Mouse (Mus musculus) erythroblast, embryonic 14.5 days (primary cell): ENCODE measurements around the gene Bcl2. TPM values are rescaled to one million over a fixed set of nuclear protein-coding genes. Genes with fewer than 3 reads are reported as not detected.

Source experiments
- H3K27me3 ChIP-seq: 2 replicates; pipeline ENCODE4 v1.6.1; 2012; ENCODE audit warnings: inconsistent platforms; ENCODE audit not compliant: control insufficient read depth
- H3K36me3 ChIP-seq: 2 replicates; pipeline ENCODE4 v1.6.1; 2012; ENCODE audit warnings: mild to moderate bottlenecking, inconsistent platforms; ENCODE audit not compliant: control insufficient read depth
- H3K4me1 ChIP-seq: 2 replicates; pipeline ENCODE4 v1.6.1; 2012; ENCODE audit warnings: inconsistent platforms; ENCODE audit not compliant: control insufficient read depth
- H3K4me3 ChIP-seq: replicated peaks from 2 replicates; pipeline ENCODE3; 2012; ENCODE audit warnings: moderate library complexity, mild to moderate bottlenecking, inconsistent platforms
- H3K9me3 ChIP-seq: 2 replicates; pipeline ENCODE4 v1.6.1; 2012; ENCODE audit warnings: low read length, inconsistent platforms, mixed read lengths; ENCODE audit not compliant: control insufficient read depth
- GATA1 ChIP-seq: IDR thresholded peaks from 2 replicates; pipeline ENCODE4 v1.6.1; 2012; ENCODE audit warnings: low read length, inconsistent platforms, mixed read lengths
- TAL1 ChIP-seq: IDR thresholded peaks from 3 replicates; pipeline ENCODE4 v1.6.1; 2012; ENCODE audit warnings: low read length, inconsistent platforms, mixed read lengths
- polyA plus RNA-seq: library from polyadenylated mRNA; stranded (reverse); fragments of >175 nt; gene quantifications from 2 replicates; pipeline ENCODE4 v1.2.3, GENCODE M21; 2012

The Bcl2 gene
- polyA plus RNA-seq, 1 experiment = not detected

DNA sequence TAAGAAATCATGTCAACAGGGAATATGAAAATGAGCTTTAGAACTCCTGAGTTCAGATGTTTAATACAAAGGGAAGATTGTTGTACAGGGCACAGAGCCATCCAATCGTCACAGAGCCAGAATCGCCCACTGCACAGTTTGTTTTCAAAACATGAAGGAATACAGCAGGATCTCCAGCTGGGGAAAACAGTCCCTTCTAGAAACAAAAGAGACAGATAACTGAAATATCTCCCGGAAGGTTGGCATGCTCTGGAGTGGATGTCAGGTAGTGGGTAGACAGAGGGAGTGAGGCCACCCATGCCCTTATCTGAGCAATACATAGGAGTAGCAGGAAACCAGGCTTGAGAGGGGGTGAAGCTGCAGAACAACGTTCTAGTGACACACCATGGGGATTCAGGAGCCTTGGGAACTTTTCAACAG lies 60.6 kb downstream of the Bcl2 start:
- no peaks in the 10 kb centered on the region for H3K27me3 ChIP-seq
- H3K4me1 ChIP-seq = peaks cover 3% of the 10 kb centered on the region; the same call in 1 of the 2 replicates
- no peaks in the 10 kb centered on the region for H3K36me3 ChIP-seq
- H3K4me3 ChIP-seq = no peak overlapping the region
- no peaks in the 10 kb centered on the region for H3K9me3 ChIP-seq
- TF ChIP-seq GATA1 (no peak), TAL1 (no peak)

- H3K36me3 ChIP-seq = no peaks in the 10 kb centered on the region
- H3K4me3 ChIP-seq = no peak overlapping the region
- TF ChIP-seq GATA1 = no peak
- TF ChIP-seq TAL1 = no peak
- no peaks in the 10 kb centered on the region for H3K9me3 ChIP-seq
- no peaks in the 10 kb centered on the region for H3K27me3 ChIP-seq
- no peaks in the 10 kb centered on the region; the same call in 1 of the 2 replicates for H3K4me1 ChIP-seq
Measured at GRCm38 (mm10) chr1:106651211-106651610, 62.9 kb downstream of the Bcl2 start.

GRCm38 (mm10) chr1:106650427-106650826 lies 63.6 kb downstream of the Bcl2 start:
- no peaks in the 10 kb centered on the region; the same call in 1 of the 2 replicates for H3K4me1 ChIP-seq

DNA sequence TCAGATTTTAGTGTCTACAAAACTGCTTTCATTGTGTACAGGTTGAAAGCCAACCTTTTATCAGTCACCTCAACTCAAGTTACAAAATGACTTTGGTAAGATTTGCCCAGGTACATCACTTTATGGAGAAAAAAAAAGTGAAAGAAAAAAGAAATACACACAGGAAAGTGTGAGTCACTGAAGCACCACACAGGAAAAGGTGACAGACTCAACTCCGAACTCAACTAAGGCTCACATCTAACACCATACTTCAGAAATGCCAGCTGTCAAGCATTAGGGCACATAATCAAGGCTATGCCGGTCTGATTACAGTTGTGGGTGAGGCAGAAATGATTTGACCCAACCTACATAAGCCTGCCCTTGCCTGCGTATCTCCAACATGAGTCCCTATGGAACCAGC lies 66.7 kb downstream of the Bcl2 start:
- Histone ChIP-seq H3K36me3 (no peaks in the 10 kb centered on the region), H3K4me1 (no peaks in the 10 kb centered on the region), H3K9me3 (no peaks in the 10 kb centered on the region), H3K4me3 (no peak overlapping the region), H3K27me3 (no peaks in the 10 kb centered on the region)
- TF ChIP-seq TAL1 (no peak), GATA1 (no peak)

More at GRCm38 (mm10) chr1:106650427-106650826, 63.6 kb downstream of the Bcl2 start:
- Histone ChIP-seq H3K27me3 (no peaks in the 10 kb centered on the region), H3K4me3 (no peak overlapping the region), H3K36me3 (no peaks in the 10 kb centered on the region), H3K9me3 (no peaks in the 10 kb centered on the region)
- TF ChIP-seq GATA1 = no peak
- no peak for TF ChIP-seq TAL1

- Histone ChIP-seq H3K4me3 (no peak overlapping the region), H3K9me3 (no peaks in the 10 kb centered on the region), H3K27me3 (no peaks in the 10 kb centered on the region), H3K36me3 (no peaks in the 10 kb centered on the region), H3K4me1 (no peaks in the 10 kb centered on the region)
- TF ChIP-seq TAL1 = no peak
- no peak for TF ChIP-seq GATA1
Measured at GRCm38 (mm10) chr1:106644566-106644965, 69.5 kb downstream of the Bcl2 start.

GRCm38 (mm10) chr1:106643527-106643926 lies 70.5 kb downstream of the Bcl2 start:
- Histone ChIP-seq H3K27me3 (no peaks in the 10 kb centered on the region), H3K36me3 (no peaks in the 10 kb centered on the region), H3K4me3 (no peak overlapping the region), H3K9me3 (no peaks in the 10 kb centered on the region), H3K4me1 (no peaks in the 10 kb centered on the region)
- TF ChIP-seq TAL1 (no peak), GATA1 (no peak)

- no peaks in the 10 kb centered on the region for H3K4me1 ChIP-seq
- H3K9me3 ChIP-seq = no peaks in the 10 kb centered on the region
- no peaks in the 10 kb centered on the region for H3K27me3 ChIP-seq
- no peak overlapping the region for H3K4me3 ChIP-seq
- H3K36me3 ChIP-seq = no peaks in the 10 kb centered on the region
- TF ChIP-seq TAL1 (no peak), GATA1 (no peak)
Measured at GRCm38 (mm10) chr1:106640577-106640976, 73.5 kb downstream of the Bcl2 start.

DNA sequence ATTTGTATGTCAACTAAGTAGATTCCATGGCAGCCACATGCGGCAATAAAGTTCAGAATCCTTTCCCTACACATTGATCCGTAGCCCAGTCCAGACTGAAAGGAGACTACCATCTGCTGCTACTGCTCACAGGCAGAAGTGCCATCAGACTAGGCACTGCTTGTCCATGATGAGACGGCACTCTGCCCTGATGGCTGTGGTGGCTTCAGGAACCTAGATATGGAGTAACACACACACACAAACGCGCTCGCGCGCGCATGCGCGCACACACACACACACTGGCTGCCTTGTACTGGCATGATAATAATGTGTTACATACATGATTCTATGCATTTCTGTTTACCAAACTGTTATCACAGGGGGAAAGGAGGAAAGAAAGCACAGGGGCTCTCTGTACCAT lies 76.4 kb downstream of the Bcl2 start:
- no peaks in the 10 kb centered on the region for H3K36me3 ChIP-seq
- TF ChIP-seq TAL1 (no peak), GATA1 (no peak)
- no peaks in the 10 kb centered on the region for H3K4me1 ChIP-seq
- no peaks in the 10 kb centered on the region for H3K9me3 ChIP-seq
- H3K4me3 ChIP-seq = no peak overlapping the region
- no peaks in the 10 kb centered on the region for H3K27me3 ChIP-seq

DNA sequence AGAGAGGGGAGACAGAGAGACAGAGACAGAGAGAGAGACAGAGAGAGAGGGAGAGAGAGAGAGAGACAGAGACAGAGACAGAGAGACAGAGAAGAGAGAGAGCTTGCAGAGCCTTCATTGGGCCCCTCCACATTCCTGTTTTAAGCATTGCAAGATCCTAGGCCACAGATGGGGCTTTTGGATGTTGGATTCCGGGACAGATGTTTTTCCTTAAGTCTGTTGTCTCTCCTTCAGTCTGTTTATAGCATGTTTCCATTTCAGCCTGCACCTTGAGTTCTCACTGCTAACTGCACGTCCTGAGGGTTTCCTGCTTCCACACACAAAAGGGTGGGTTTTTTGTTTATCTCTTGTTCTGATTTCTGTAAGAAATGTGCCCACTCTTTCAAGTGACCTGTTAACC lies 77.4 kb downstream of the Bcl2 start:
- no peaks in the 10 kb centered on the region for H3K36me3 ChIP-seq
- no peaks in the 10 kb centered on the region for H3K9me3 ChIP-seq
- TF ChIP-seq GATA1 (no peak), TAL1 (no peak)
- H3K4me3 ChIP-seq = no peak overlapping the region
- no peaks in the 10 kb centered on the region for H3K27me3 ChIP-seq
- no peaks in the 10 kb centered on the region for H3K4me1 ChIP-seq

- TF ChIP-seq TAL1 (no peak), GATA1 (no peak)
- H3K9me3 ChIP-seq = no peaks in the 10 kb centered on the region
- no peaks in the 10 kb centered on the region for H3K4me1 ChIP-seq
- no peaks in the 10 kb centered on the region for H3K36me3 ChIP-seq
- H3K4me3 ChIP-seq = no peak overlapping the region
- H3K27me3 ChIP-seq = no peaks in the 10 kb centered on the region
Measured at GRCm38 (mm10) chr1:106633207-106633606, 80.9 kb downstream of the Bcl2 start.
